8 mouse cellular contexts compared by ENCODE assay signal in the genomic region with DNA sequence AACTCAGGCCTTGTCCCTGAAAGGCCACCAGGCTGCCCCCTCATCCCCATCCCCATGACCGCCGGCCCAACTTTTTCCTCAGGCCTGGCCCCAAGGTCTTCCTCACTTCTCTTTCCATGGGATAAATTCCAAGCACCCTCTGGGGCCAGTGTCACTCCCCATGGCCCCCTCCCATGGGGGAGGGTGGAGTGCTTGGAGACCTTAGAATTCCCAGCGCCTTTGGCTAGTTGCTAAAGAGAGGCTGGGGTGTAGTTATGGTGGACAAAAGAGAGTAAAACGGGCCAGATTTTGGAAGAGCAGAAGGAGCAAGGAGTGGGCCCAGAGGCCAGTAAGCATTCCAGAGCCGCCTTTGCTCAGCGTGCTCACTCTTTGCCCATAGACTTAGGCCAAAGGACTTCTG. TPM values are rescaled to one million over a fixed set of nuclear protein-coding genes. Genes with fewer than 3 reads are reported as not detected.
DNase-seq lines count a peak whose midpoint lies in the region; ATAC-seq and TF ChIP-seq lines count a peak whose summit lies in the region.

A gene (minus strand): TSS at position 101 of the 400 bp plus-strand sequence.

- no peak for TF ChIP-seq CTCF in lung, embryonic 14.5 days (IDR thresholded peaks at IDR 0.05; ENCODE audit: low read depth)

- peaks cover 21% of the 10 kb centered on the region for H3K4me1 ChIP-seq in lung, embryonic 14.5 days (ENCODE audit: insufficient read depth)
- H3K4me1 ChIP-seq in embryonic facial prominence, embryonic 11.5 days (ENCODE audit: control insufficient read depth, insufficient read depth, low read length), result peaks cover 5% of the 10 kb centered on the region
- peaks cover 21% of the 10 kb centered on the region for H3K4me1 ChIP-seq in heart, embryonic 16.5 days (ENCODE audit: control insufficient read depth, insufficient read depth, low read length)

- H3K4me2 ChIP-seq in lung, embryonic 14.5 days, result peak within 1 kb of the TSS; percentile 81
- peak within 1 kb of the TSS; percentile 84 for H3K4me2 ChIP-seq in embryonic facial prominence, embryonic 11.5 days (ENCODE audit: low read depth, low read length)
- H3K4me2 ChIP-seq in heart, embryonic 16.5 days (ENCODE audit: low read depth, low read length), result peak within 1 kb of the TSS; percentile 91

- peak; percentile 7; the same call in 1 of the 2 replicates for ATAC-seq in lung, embryonic 14.5 days (ENCODE audit: insufficient read depth)
- ATAC-seq in embryonic facial prominence, embryonic 11.5 days (replicated peaks; ENCODE audit: insufficient number of reproducible peaks, low FRiP score, low TSS enrichment, low read depth), result no peak
- ATAC-seq in heart, embryonic 16.5 days (replicated peaks; ENCODE audit: extremely low read depth, insufficient read depth, low FRiP score), result no peak
- ATAC-seq in neutrophil, adult 5-6 weeks (ENCODE audit: extremely low read depth, insufficient number of reproducible peaks, low FRiP score, poor library complexity, severe bottlenecking), result no peak

- 0 out of 2 replicates have a peak, but pooled peaks cover 12% of the 10 kb centered on the region for H3K36me3 ChIP-seq in lung, embryonic 14.5 days (ENCODE audit: insufficient read depth)
- H3K36me3 ChIP-seq in embryonic facial prominence, embryonic 11.5 days (replicated peaks; ENCODE audit: control insufficient read depth, insufficient read depth, low read depth, low read length), result no peaks in the 10 kb centered on the region
- H3K36me3 ChIP-seq in heart, embryonic 16.5 days (ENCODE audit: control insufficient read depth, insufficient read depth), result 0 out of 2 replicates have a peak, but pooled peaks cover 2% of the 10 kb centered on the region

- DNase-seq in lung, embryonic 14.5 days, result no peak
- no peak for DNase-seq in lung, postnatal 10 days
- no peak for DNase-seq in embryonic facial prominence, embryonic 11.5 days (ENCODE audit: low spot score)
- DNase-seq in left cerebral cortex, postnatal 4 days, result no peak
- DNase-seq in frontal cortex, postnatal 14 days (ENCODE audit: low spot score in 2 of 2), result no peak
- DNase-seq in kidney, postnatal 10 days, result no peak

- peak within 1 kb of the TSS; percentile 83 for H3K4me3 ChIP-seq in lung, embryonic 14.5 days (ENCODE audit: low read depth, low read length)
- H3K4me3 ChIP-seq in embryonic facial prominence, embryonic 11.5 days (ENCODE audit: low read depth, low read length), result peak within 1 kb of the TSS; percentile 80
- peak within 1 kb of the TSS; percentile 88 for H3K4me3 ChIP-seq in heart, embryonic 16.5 days (ENCODE audit: low read length)

- H3K9me3 ChIP-seq in lung, embryonic 14.5 days (ENCODE audit: low read depth, low read length), result no peaks in the 10 kb centered on the region
- no peaks in the 10 kb centered on the region for H3K9me3 ChIP-seq in embryonic facial prominence, embryonic 11.5 days (replicated peaks; ENCODE audit: control insufficient read depth, low read length)
- H3K9me3 ChIP-seq in heart, embryonic 16.5 days (replicated peaks; ENCODE audit: control insufficient read depth, low read length), result no peaks in the 10 kb centered on the region

- peak within 1 kb of the TSS; percentile 93 for H3K9ac ChIP-seq in lung, embryonic 14.5 days
- peak within 1 kb of the TSS; percentile 96 for H3K9ac ChIP-seq in embryonic facial prominence, embryonic 11.5 days (replicated peaks; ENCODE audit: low read length)
- peak within 1 kb of the TSS; percentile 98 for H3K9ac ChIP-seq in heart, embryonic 16.5 days (ENCODE audit: low read length)

- 34% methylated on average over 6 of the region's 6 CpGs for WGBS in lung, embryonic 14.5 days
- WGBS in embryonic facial prominence, embryonic 11.5 days, result 29% methylated on average over 6 of the region's 6 CpGs
- 39% methylated on average over 6 of the region's 6 CpGs for WGBS in heart, embryonic 16.5 days

- H3K27ac ChIP-seq in lung, embryonic 14.5 days (ENCODE audit: low read depth), result peak within 1 kb of the TSS; percentile 91
- peak within 1 kb of the TSS; percentile 89 for H3K27ac ChIP-seq in embryonic facial prominence, embryonic 11.5 days (replicated peaks; ENCODE audit: low read depth, low read length)
- peak within 1 kb of the TSS; percentile 88 for H3K27ac ChIP-seq in heart, embryonic 16.5 days (ENCODE audit: low read length)

- H3K27me3 ChIP-seq in lung, embryonic 14.5 days (ENCODE audit: insufficient read depth, low read length), result no peaks in the 10 kb centered on the region
- no peaks in the 10 kb centered on the region for H3K27me3 ChIP-seq in embryonic facial prominence, embryonic 11.5 days (ENCODE audit: control insufficient read depth, insufficient read depth, low read length)
- no peaks in the 10 kb centered on the region for H3K27me3 ChIP-seq in heart, embryonic 16.5 days (ENCODE audit: control insufficient read depth, insufficient read depth, low read length)

- intact Hi-C loops in left cerebral cortex, postnatal 4 days (cut with DNase I), result no loop called here

RNA-seq across cellular contexts. Expression of the gene that starts here (rescaled TPM):
- polyA plus RNA-seq in lung, embryonic 14.5 days (2014; fragmentation: Nextera tagmentation; extraction: Ambion mirVana), result 87.3 and 90.4 TPM in 2 replicates
- polyA plus RNA-seq in embryonic facial prominence, embryonic 11.5 days (2014; fragmentation: Nextera tagmentation; extraction: Ambion mirVana), result 73.2 and 75.7 TPM in 2 replicates
- 70.6 and 74.5 TPM in 2 replicates for polyA plus RNA-seq in heart, embryonic 16.5 days (2015; fragmentation: Nextera tagmentation; extraction: Ambion mirVana)
- total RNA-seq in left cerebral cortex, postnatal 4 days (2021), result 100 to 1,000 TPM; 273 to 295 TPM
- total RNA-seq in neutrophil, adult 5-6 weeks (2017), result 51.2 and 61.9 TPM in 2 replicates
